Mouse (Mus musculus) lung, postnatal 0 days (tissue): Measurements from ENCODE around the gene Picalm.
A peak's percentile ranks its signal among the peaks of the same experiment; 100 is the strongest.

Experiments used
- CTCF ChIP-seq: IDR thresholded peaks from 2 replicates; pipeline ENCODE4 v1.5.1; 2016; ENCODE audit warnings: antibody characterized with exemption, mild to moderate bottlenecking
- EP300 ChIP-seq: IDR thresholded peaks from 2 replicates; pipeline ENCODE4 v1.6.1; 2016; ENCODE audit warnings: antibody characterized with exemption, mild to moderate bottlenecking, control low read depth

DNA sequence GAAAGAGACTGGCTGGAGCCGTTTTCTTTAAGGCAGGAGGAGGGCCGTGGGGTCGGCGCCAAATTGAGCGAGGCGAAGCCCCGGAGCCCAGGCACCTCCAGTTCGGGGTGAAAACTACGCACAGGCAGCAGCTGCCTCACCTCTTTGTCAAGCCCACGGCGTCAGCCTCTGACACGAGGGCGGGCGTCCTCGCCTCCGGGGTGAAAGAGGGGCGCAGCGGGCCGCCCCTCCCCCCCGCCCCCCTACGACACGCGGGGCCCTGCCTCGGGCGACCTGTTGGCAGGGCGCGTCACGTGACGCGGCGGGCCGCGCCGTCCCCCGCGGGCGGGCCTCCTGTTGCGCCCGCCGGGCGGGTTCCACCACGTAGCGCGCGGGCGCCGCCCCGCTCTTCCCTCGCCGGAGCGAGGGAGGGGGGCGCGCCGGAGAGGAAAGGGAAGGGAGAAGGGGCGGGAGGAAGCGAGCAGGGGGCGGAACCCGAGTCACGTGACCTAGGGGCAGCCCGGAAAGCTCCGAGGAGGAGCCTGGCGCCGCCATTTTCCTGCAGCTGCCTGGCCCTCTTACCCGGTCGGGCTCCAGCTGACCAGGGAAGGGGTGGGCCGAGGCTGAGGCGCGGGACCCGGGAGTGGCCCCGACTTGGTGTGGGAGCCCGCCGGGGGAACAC, at the start of gene Picalm:
- TF ChIP-seq CTCF (no peak), EP300 (peak; percentile 24)
